Comparison of ENCODE assay signal across 8 mouse cellular contexts in the genomic region with DNA sequence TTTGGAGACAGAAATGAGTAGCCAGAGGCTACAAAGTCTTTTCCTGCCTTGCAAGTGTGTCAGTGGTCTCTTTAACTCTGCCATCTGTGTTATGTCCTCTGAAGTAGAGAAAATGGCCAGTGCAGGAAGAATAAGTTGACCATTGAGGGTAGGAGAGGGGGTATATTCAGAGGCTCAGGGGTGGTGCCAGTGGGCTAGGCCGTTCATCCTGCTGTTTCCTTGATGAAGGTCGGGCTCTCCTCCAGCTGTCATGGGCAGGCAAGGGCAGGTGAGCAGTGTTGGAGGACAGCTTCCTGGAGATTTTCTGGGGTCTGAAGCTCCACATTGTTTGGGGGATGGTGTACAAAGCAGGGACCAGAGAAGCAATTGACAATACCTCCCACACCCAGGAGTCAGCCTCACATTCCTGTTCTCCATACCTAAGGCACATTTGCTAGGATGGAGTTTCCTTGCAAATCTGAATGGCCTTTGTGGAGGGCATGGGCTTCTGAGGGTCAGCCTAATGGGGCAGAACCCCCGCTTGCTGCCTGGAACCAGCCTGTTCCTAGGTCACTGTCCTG. TPM values are rescaled to one million over a fixed set of nuclear protein-coding genes. Genes with fewer than 3 reads are reported as not detected.
DNase-seq lines count a peak whose midpoint lies in the region; ATAC-seq and TF ChIP-seq lines count a peak whose summit lies in the region.

No protein-coding gene starts in this region.

- peaks cover 41% of the 10 kb centered on the region for H3K4me1 ChIP-seq in cerebellum, adult 2 months (ENCODE audit: control insufficient read depth, insufficient read depth, low read length)
- peaks cover 70% of the 10 kb centered on the region for H3K4me1 ChIP-seq in E14TG2a.4 (replicated peaks; ENCODE audit: low read depth, low read length)
- H3K4me1 ChIP-seq in heart, embryonic 14.5 days (ENCODE audit: control insufficient read depth in 2 of 2, insufficient read depth in 2 of 2, low read length in 2 of 2) = peaks cover 32 to 52% of the 10 kb centered on the region in 2 experiments
- H3K4me1 ChIP-seq in liver, embryonic 15.5 days (replicated peaks) = peaks cover 65% of the 10 kb centered on the region

- DNase-seq in cerebellum, adult 2 months = no peak
- no peak for DNase-seq in cerebellum, postnatal 14 days
- DNase-seq in right cerebral cortex, postnatal 4 days = no peak
- no peak for DNase-seq in right cerebral cortex, adult 18-20 months
- no peak for DNase-seq in left cerebral cortex, adult 8-10 months (ENCODE audit: low spot score in 2 of 2)

- peak overlapping the region; percentile 91 for H3K9ac ChIP-seq in heart, embryonic 14.5 days (ENCODE audit: low read length)
- peak overlapping the region; percentile 90 for H3K9ac ChIP-seq in liver, embryonic 15.5 days

- H3K4me3 ChIP-seq in cerebellum, adult 2 months (replicated peaks; ENCODE audit: insufficient read depth, low read depth, low read length) = peak overlapping the region; percentile 74
- peak overlapping the region; percentile 93 for H3K4me3 ChIP-seq in E14TG2a.4 (replicated peaks; ENCODE audit: low read length)
- H3K4me3 ChIP-seq in heart, embryonic 14.5 days (ENCODE audit: control insufficient read depth in 1 of 2, insufficient read depth in 1 of 2, low read depth in 1 of 2, low read length in 2 of 2) = peak overlapping the region; percentile 76 to 93
- peak overlapping the region; percentile 91 for H3K4me3 ChIP-seq in liver, embryonic 15.5 days (replicated peaks)

- peak overlapping the region; percentile 76; the same call in 1 of the 2 replicates for H3K27ac ChIP-seq in cerebellum, adult 2 months (ENCODE audit: insufficient read depth, low read length)
- H3K27ac ChIP-seq in heart, embryonic 14.5 days (replicated peaks in 1 of 2; ENCODE audit: control insufficient read depth in 1 of 2, insufficient read depth in 1 of 2, low read depth in 2 of 2, low read length in 2 of 2) = peak overlapping the region; percentile 87 to 91
- H3K27ac ChIP-seq in liver, embryonic 15.5 days (replicated peaks) = peak overlapping the region; percentile 92

- no peak for ATAC-seq in heart, embryonic 14.5 days (ENCODE audit: insufficient number of reproducible peaks, insufficient read depth, low FRiP score, low read depth)
- no peak for ATAC-seq in liver, embryonic 15.5 days (ENCODE audit: insufficient read depth)

- no peak for TF ChIP-seq POLR2A in cerebellum, adult 2 months (IDR thresholded peaks at IDR 0.05; ENCODE audit: borderline replicate concordance, insufficient read depth, low read length)

- H3K9me3 ChIP-seq in E14TG2a.4 (ENCODE audit: low read length) = peaks cover 27% of the 10 kb centered on the region
- no peaks in the 10 kb centered on the region for H3K9me3 ChIP-seq in heart, embryonic 14.5 days (ENCODE audit: control insufficient read depth, low read length)
- no peaks in the 10 kb centered on the region for H3K9me3 ChIP-seq in liver, embryonic 15.5 days (replicated peaks)

- H3K36me3 ChIP-seq in E14TG2a.4 (ENCODE audit: insufficient read depth, low read length) = peaks cover 39% of the 10 kb centered on the region
- peaks cover 35% of the 10 kb centered on the region for H3K36me3 ChIP-seq in heart, embryonic 14.5 days (ENCODE audit: control insufficient read depth, insufficient read depth, low read length)
- peaks cover 38% of the 10 kb centered on the region for H3K36me3 ChIP-seq in liver, embryonic 15.5 days (replicated peaks)

- no peak for TF ChIP-seq CTCF in cerebellum, adult 2 months (IDR thresholded peaks at IDR 0.05; ENCODE audit: borderline replicate concordance, insufficient read depth, low read depth, low read length)
- TF ChIP-seq CTCF in E14TG2a.4 (conservative IDR thresholded peaks at IDR 0.05; ENCODE audit: low read length) = no peak

- no peaks in the 10 kb centered on the region for H3K27me3 ChIP-seq in cerebellum, adult 2 months (ENCODE audit: control insufficient read depth, insufficient read depth, low read length)
- no peaks in the 10 kb centered on the region for H3K27me3 ChIP-seq in E14TG2a.4 (ENCODE audit: insufficient read depth, low read length)
- H3K27me3 ChIP-seq in heart, embryonic 14.5 days (ENCODE audit: control insufficient read depth, insufficient read depth, low read length) = no peaks in the 10 kb centered on the region
- no peaks in the 10 kb centered on the region for H3K27me3 ChIP-seq in liver, embryonic 15.5 days

- peak overlapping the region; percentile 90 for H3K4me2 ChIP-seq in heart, embryonic 14.5 days (ENCODE audit: low read length)
- H3K4me2 ChIP-seq in liver, embryonic 15.5 days = peak overlapping the region; percentile 77

- 51% methylated on average over 3 of the region's 3 CpGs for WGBS in cerebellum, adult 2 months
- 44% methylated on average over 3 of the region's 3 CpGs for WGBS in heart, embryonic 14.5 days
- 63% methylated on average over 3 of the region's 3 CpGs for WGBS in liver, embryonic 15.5 days (ENCODE audit: insufficient replicate concordance)

RNA-seq across cellular contexts. Expression of a gene that starts 1.4 kb away (rescaled TPM):
- 8.5 and 8.6 TPM in 2 replicates for polyA plus RNA-seq in cerebellum, adult 2 months (2012; rRNA removed)
- 0.13 and 0.55 TPM in 2 replicates for polyA plus RNA-seq in heart, embryonic 14.5 days (2014; fragmentation: Nextera tagmentation; extraction: Ambion mirVana)
- polyA plus RNA-seq in liver, embryonic 15.5 days (2015; fragmentation: Nextera tagmentation; extraction: Ambion mirVana) = 0.10 and 0.16 TPM in 2 replicates
- total RNA-seq in left cerebral cortex, adult 8-10 months (2022) = 1 to 10 TPM; 3.8 to 8.8 (median 5.5) TPM

RNA-seq across cellular contexts. Expression of a gene that starts 1.5 kb away (rescaled TPM):
- 54.8 and 58.0 TPM in 2 replicates for polyA plus RNA-seq in cerebellum, adult 2 months (2012; rRNA removed)
- polyA plus RNA-seq in heart, embryonic 14.5 days (2014; fragmentation: Nextera tagmentation; extraction: Ambion mirVana) = 47.4 and 52.7 TPM in 2 replicates
- polyA plus RNA-seq in liver, embryonic 15.5 days (2015; fragmentation: Nextera tagmentation; extraction: Ambion mirVana) = 10.5 and 11.6 TPM in 2 replicates
- 10 to 100 TPM; 59.1 to 67.0 (median 61.5) TPM for total RNA-seq in left cerebral cortex, adult 8-10 months (2022)

RNA-seq across cellular contexts. Expression of a gene that starts 27.0 kb away (rescaled TPM):
- 25.7 and 30.2 TPM in 2 replicates for polyA plus RNA-seq in cerebellum, adult 2 months (2012; rRNA removed)
- polyA plus RNA-seq in heart, embryonic 14.5 days (2014; fragmentation: Nextera tagmentation; extraction: Ambion mirVana) = 10.8 TPM in 2 replicates
- 13.0 and 15.7 TPM in 2 replicates for polyA plus RNA-seq in liver, embryonic 15.5 days (2015; fragmentation: Nextera tagmentation; extraction: Ambion mirVana)
- total RNA-seq in left cerebral cortex, adult 8-10 months (2022) = 10 to 100 TPM; 16.6 to 22.2 (median 19.5) TPM

RNA-seq across cellular contexts. Expression of a gene that starts 33.3 kb away (rescaled TPM):
- polyA plus RNA-seq in cerebellum, adult 2 months (2012; rRNA removed) = 45.6 and 55.8 TPM in 2 replicates
- 22.0 and 26.0 TPM in 2 replicates for polyA plus RNA-seq in heart, embryonic 14.5 days (2014; fragmentation: Nextera tagmentation; extraction: Ambion mirVana)
- polyA plus RNA-seq in liver, embryonic 15.5 days (2015; fragmentation: Nextera tagmentation; extraction: Ambion mirVana) = 11.7 and 13.9 TPM in 2 replicates
- total RNA-seq in left cerebral cortex, adult 8-10 months (2022) = 10 to 100 TPM; 15.3 to 16.8 (median 16.1) TPM

RNA-seq across cellular contexts. Expression of a gene that starts 41.9 kb away (rescaled TPM):
- not detected in 2 replicates for polyA plus RNA-seq in cerebellum, adult 2 months (2012; rRNA removed)
- not detected in 2 replicates for polyA plus RNA-seq in heart, embryonic 14.5 days (2014; fragmentation: Nextera tagmentation; extraction: Ambion mirVana)
- polyA plus RNA-seq in liver, embryonic 15.5 days (2015; fragmentation: Nextera tagmentation; extraction: Ambion mirVana) = not detected in 2 replicates
- total RNA-seq in left cerebral cortex, adult 8-10 months (2022) = not detected
